Mouse (Mus musculus) neural tube, embryonic 15.5 days (tissue): Measurements from ENCODE around the gene Tmem102. TPM values are rescaled to one million over a fixed set of nuclear protein-coding genes. Genes with fewer than 3 reads are reported as not detected.

ENCODE experiments used
- ATAC-seq: fragments of 200-750 bp; cut with Nextera tagmentation; 2 replicates; pipeline ENCODE4 v1.8.0; 2017; ENCODE audit warnings: mild to moderate bottlenecking, moderate TSS enrichment, moderate library complexity; ENCODE audit not compliant: low FRiP score
- H3K27ac ChIP-seq: fragments of 300-500 bp; sonication (generic); replicated peaks from 2 replicates; pipeline ENCODE4 v1.5.1; 2015; ENCODE audit warnings: mild to moderate bottlenecking, inconsistent platforms
- H3K27me3 ChIP-seq: fragments of 300-500 bp; sonication (generic); replicated peaks from 2 replicates; pipeline ENCODE4 v1.6.1; 2015; ENCODE audit warnings: inconsistent platforms
- H3K36me3 ChIP-seq: fragments of 300-500 bp; sonication (generic); 2 replicates; pipeline ENCODE4 v1.6.1; 2015; ENCODE audit warnings: inconsistent platforms
- H3K4me1 ChIP-seq: fragments of 300-500 bp; sonication (generic); 2 replicates; pipeline ENCODE4 v1.6.1; 2015; ENCODE audit warnings: inconsistent platforms
- H3K4me2 ChIP-seq: fragments of 300-500 bp; sonication (generic); 2 replicates; pipeline ENCODE4 v1.6.1; 2015; ENCODE audit warnings: inconsistent platforms, mild to moderate bottlenecking, moderate library complexity
- H3K4me3 ChIP-seq: fragments of 300-500 bp; sonication (generic); replicated peaks from 2 replicates; pipeline ENCODE4 v1.5.1; 2015; ENCODE audit warnings: mild to moderate bottlenecking, inconsistent platforms
- H3K9ac ChIP-seq: fragments of 300-500 bp; sonication (generic); replicated peaks from 2 replicates; pipeline ENCODE4 v1.6.1; 2015; ENCODE audit warnings: mild to moderate bottlenecking, inconsistent platforms
- H3K9me3 ChIP-seq: fragments of 300-500 bp; sonication (generic); replicated peaks from 2 replicates; pipeline ENCODE4 v1.6.1; 2016; ENCODE audit warnings: inconsistent platforms
- WGBS: fragments of 180-500 bp; shearing (Covaris S2); methylation state at CpG from one replicate; pipeline ENCODE4 v1.1.7; 2015; ENCODE audit warnings: mixed read lengths; 5-methylcytosine and 5-hydroxymethylcytosine counted together
- polyA plus RNA-seq: library from polyadenylated mRNA; unstranded; fragments of >200 nt; fragmentation: Nextera tagmentation; extraction: Ambion mirVana; gene quantifications from 2 replicates; pipeline ENCODE4 v1.2.1, GENCODE M21; 2015

Tmem102 gene
- polyA plus RNA-seq, result 1.1 and 4.2 TPM in 2 replicates

GRCm38 (mm10) chr11:69804972-69805909, at the start of gene Tmem102:
TSS of gene Tmem102 (minus strand) at chr11:69805624.
- Histone ChIP-seq H3K27me3 (peaks cover 21% of the 10 kb centered on the region), H3K27ac (no peak within 1 kb of the TSS), H3K4me2 (peak within 1 kb of the TSS; percentile 87), H3K9me3 (no peaks in the 10 kb centered on the region), H3K4me1 (peaks cover 52% of the 10 kb centered on the region), H3K9ac (no peak within 1 kb of the TSS), H3K4me3 (peak within 1 kb of the TSS; percentile 11; the same call in 1 of the 2 replicates), H3K36me3 (no peaks in the 10 kb centered on the region)
- ATAC-seq, result no peak
- WGBS, result 5% methylated on average over 29 of the region's 29 CpGs

- Histone ChIP-seq H3K36me3 (peaks cover 24% of the 10 kb centered on the region), H3K9ac (no peak overlapping the region), H3K27ac (no peak overlapping the region), H3K9me3 (no peaks in the 10 kb centered on the region), H3K4me3 (no peak overlapping the region), H3K4me1 (peaks cover 10% of the 10 kb centered on the region), H3K4me2 (no peak overlapping the region), H3K27me3 (peaks cover 20% of the 10 kb centered on the region)
- 92% methylated on average over 10 of the region's 10 CpGs for WGBS
- no peak for ATAC-seq
Measured at GRCm38 (mm10) chr11:69854680-69855079, 49.3 kb upstream of the Tmem102 start.

GRCm38 (mm10) chr11:69853994-69854393, 48.6 kb upstream of the Tmem102 start:
- no peak for ATAC-seq
- WGBS, result 74% methylated on average over 7 of the region's 7 CpGs

GRCm38 (mm10) chr11:69850754-69851153, 45.3 kb upstream of the Tmem102 start:
- ATAC-seq, result no peak
- Histone ChIP-seq H3K4me3 (no peak overlapping the region), H3K27ac (no peak overlapping the region), H3K9ac (no peak overlapping the region), H3K4me2 (no peak overlapping the region), H3K36me3 (peaks cover 40% of the 10 kb centered on the region), H3K27me3 (no peaks in the 10 kb centered on the region), H3K4me1 (peaks cover 31% of the 10 kb centered on the region), H3K9me3 (no peaks in the 10 kb centered on the region)
- 73% methylated on average over 8 of the region's 8 CpGs for WGBS

More at GRCm38 (mm10) chr11:69853994-69854393, 48.6 kb upstream of the Tmem102 start:
- Histone ChIP-seq H3K9me3 (no peaks in the 10 kb centered on the region), H3K4me3 (no peak overlapping the region), H3K4me1 (peaks cover 10% of the 10 kb centered on the region), H3K4me2 (no peak overlapping the region), H3K36me3 (peaks cover 31% of the 10 kb centered on the region), H3K27ac (no peak overlapping the region), H3K9ac (no peak overlapping the region), H3K27me3 (peaks cover 16% of the 10 kb centered on the region)

GRCm38 (mm10) chr11:69849884-69850283, 44.5 kb upstream of the Tmem102 start:
- Histone ChIP-seq H3K27me3 (no peaks in the 10 kb centered on the region), H3K4me3 (no peak overlapping the region), H3K4me2 (no peak overlapping the region), H3K9ac (no peak overlapping the region), H3K4me1 (peaks cover 33% of the 10 kb centered on the region), H3K9me3 (no peaks in the 10 kb centered on the region), H3K36me3 (peaks cover 40% of the 10 kb centered on the region), H3K27ac (no peak overlapping the region)
- ATAC-seq, result no peak
- 92% methylated on average over 15 of the region's 15 CpGs for WGBS

GRCm38 (mm10) chr11:69849128-69849527, 43.7 kb upstream of the Tmem102 start:
- H3K4me3 ChIP-seq, result no peak overlapping the region
- 90% methylated on average over 9 of the region's 9 CpGs for WGBS
- H3K27me3 ChIP-seq, result no peaks in the 10 kb centered on the region
- H3K36me3 ChIP-seq, result peaks cover 40% of the 10 kb centered on the region
- no peak overlapping the region for H3K9ac ChIP-seq
- no peak for ATAC-seq
- no peak overlapping the region for H3K27ac ChIP-seq
- no peak overlapping the region for H3K4me2 ChIP-seq
- H3K4me1 ChIP-seq, result peaks cover 33% of the 10 kb centered on the region
- H3K9me3 ChIP-seq, result no peaks in the 10 kb centered on the region

GRCm38 (mm10) chr11:69848021-69848420, 42.6 kb upstream of the Tmem102 start:
- Histone ChIP-seq H3K27me3 (no peaks in the 10 kb centered on the region), H3K4me1 (peaks cover 33% of the 10 kb centered on the region), H3K27ac (no peak overlapping the region), H3K4me2 (peak overlapping the region; percentile 85), H3K9me3 (no peaks in the 10 kb centered on the region), H3K9ac (peak overlapping the region; percentile 81; the same call in 1 of the 2 replicates), H3K4me3 (peak overlapping the region; percentile 66), H3K36me3 (peaks cover 40% of the 10 kb centered on the region)
- no peak for ATAC-seq
- WGBS, result 95% methylated on average over 6 of the region's 6 CpGs

GRCm38 (mm10) chr11:69846738-69847688, 41.6 kb upstream of the Tmem102 start:
- Histone ChIP-seq H3K9me3 (no peaks in the 10 kb centered on the region), H3K27me3 (no peaks in the 10 kb centered on the region), H3K36me3 (peaks cover 38% of the 10 kb centered on the region), H3K4me3 (peak overlapping the region; percentile 66), H3K4me2 (peak overlapping the region; percentile 85), H3K9ac (peak overlapping the region; percentile 81), H3K27ac (peak overlapping the region; percentile 93), H3K4me1 (peaks cover 33% of the 10 kb centered on the region)
- 11% methylated on average over 34 of the region's 37 CpGs for WGBS
- ATAC-seq, result peak; percentile 45

- H3K27me3 ChIP-seq, result no peaks in the 10 kb centered on the region
- no peaks in the 10 kb centered on the region for H3K9me3 ChIP-seq
- peaks cover 33% of the 10 kb centered on the region for H3K4me1 ChIP-seq
- 0% methylated on average over 36 of the region's 38 CpGs for WGBS
- H3K9ac ChIP-seq, result peak within 1 kb of the TSS; percentile 81
- peak; percentile 95 for ATAC-seq
- peak within 1 kb of the TSS; percentile 93 for H3K27ac ChIP-seq
- peak within 1 kb of the TSS; percentile 85 for H3K4me2 ChIP-seq
- peaks cover 32% of the 10 kb centered on the region for H3K36me3 ChIP-seq
- H3K4me3 ChIP-seq, result peak within 1 kb of the TSS; percentile 66
Measured at GRCm38 (mm10) chr11:69846198-69846680, 40.8 kb upstream of the Tmem102 start, which contains the start of gene Plscr3. TSS of gene Plscr3 (plus strand) at chr11:69846376.

- Histone ChIP-seq H3K4me3 (peak overlapping the region; percentile 89), H3K27me3 (no peaks in the 10 kb centered on the region), H3K4me1 (peaks cover 35% of the 10 kb centered on the region), H3K9ac (peak overlapping the region; percentile 56), H3K27ac (peak overlapping the region; percentile 89), H3K36me3 (peaks cover 1% of the 10 kb centered on the region; the same call in 1 of the 2 replicates), H3K4me2 (peak overlapping the region; percentile 94), H3K9me3 (no peaks in the 10 kb centered on the region)
- no peak for ATAC-seq
- WGBS, result 2% methylated on average over 7 of the region's 7 CpGs
Measured at GRCm38 (mm10) chr11:69838714-69839104, 33.3 kb upstream of the Tmem102 start.
